Mouse (Mus musculus) spleen, adult 2 months (tissue): ENCODE results near the gene Creb3l1.

Experiments
- CTCF ChIP-seq: fragments of 200-500 bp; IDR thresholded peaks from 2 replicates; pipeline ENCODE4 v1.5.1; 2011; ENCODE audit warnings: mild to moderate bottlenecking, inconsistent platforms; ENCODE audit not compliant: insufficient read depth, insufficient read length, insufficient replicate concordance; ENCODE audit errors: extremely low read depth
- POLR2A ChIP-seq: fragments of 200-500 bp; IDR thresholded peaks from 2 replicates; pipeline ENCODE4 v1.6.1; 2011; ENCODE audit warnings: low read depth, low read length, inconsistent platforms

- TF ChIP-seq POLR2A (no peak), CTCF (no peak)
These were observed 56.3 kb downstream of the Creb3l1 start for GRCm38 (mm10) chr2:91967962-91968361.
